Mouse (Mus musculus) spleen, adult 2 months (tissue): ENCODE data around the gene Zfp365.

Source experiments
- CTCF ChIP-seq: fragments of 200-500 bp; IDR thresholded peaks from 2 replicates; pipeline ENCODE4 v1.5.1; 2011; ENCODE audit warnings: mild to moderate bottlenecking, inconsistent platforms; ENCODE audit not compliant: insufficient read depth, insufficient read length, insufficient replicate concordance; ENCODE audit errors: extremely low read depth
- POLR2A ChIP-seq: fragments of 200-500 bp; IDR thresholded peaks from 2 replicates; pipeline ENCODE4 v1.6.1; 2011; ENCODE audit warnings: low read depth, low read length, inconsistent platforms

DNA sequence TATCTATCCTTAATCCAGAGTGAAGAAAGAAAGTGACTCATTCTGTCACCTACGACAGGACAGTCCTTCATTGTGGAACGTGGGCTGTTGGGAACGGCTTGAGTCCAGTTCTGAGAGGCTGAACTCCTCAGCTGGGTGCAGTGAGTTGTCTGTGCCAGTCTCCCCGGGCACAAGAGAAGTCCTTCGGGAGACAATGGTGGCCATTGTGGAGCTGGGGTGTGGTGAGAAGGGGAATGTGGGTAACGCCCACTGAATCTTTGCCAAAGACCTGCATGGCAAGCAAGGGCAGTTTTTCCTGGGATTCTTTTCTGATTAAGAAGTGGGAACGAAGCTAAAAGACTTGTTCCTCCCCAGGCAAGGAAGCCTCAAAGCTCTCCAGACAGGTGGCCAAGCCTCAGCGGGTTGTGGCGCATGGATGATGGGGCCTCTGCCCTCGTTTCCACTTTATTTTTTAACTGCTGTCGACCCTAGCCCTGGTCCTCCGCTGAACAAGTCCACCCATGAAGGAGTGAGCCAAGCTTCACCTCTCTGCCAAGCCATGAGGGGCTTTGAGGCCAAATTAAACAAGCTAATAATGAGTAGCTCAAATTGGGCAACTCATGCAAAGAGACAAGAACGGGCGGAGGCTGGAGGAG lies 66.3 kb downstream of the Zfp365 start:
- no peak for TF ChIP-seq CTCF
- no peak for TF ChIP-seq POLR2A
